Mouse (Mus musculus): Measurements from ENCODE around the gene Ptprg.
"Not testable (repeated sequence)": the region's sequence is repeated elsewhere in the genome, so short reads cannot be mapped to it uniquely, and the experiment has no call there.

Gene Ptprg

DNA sequence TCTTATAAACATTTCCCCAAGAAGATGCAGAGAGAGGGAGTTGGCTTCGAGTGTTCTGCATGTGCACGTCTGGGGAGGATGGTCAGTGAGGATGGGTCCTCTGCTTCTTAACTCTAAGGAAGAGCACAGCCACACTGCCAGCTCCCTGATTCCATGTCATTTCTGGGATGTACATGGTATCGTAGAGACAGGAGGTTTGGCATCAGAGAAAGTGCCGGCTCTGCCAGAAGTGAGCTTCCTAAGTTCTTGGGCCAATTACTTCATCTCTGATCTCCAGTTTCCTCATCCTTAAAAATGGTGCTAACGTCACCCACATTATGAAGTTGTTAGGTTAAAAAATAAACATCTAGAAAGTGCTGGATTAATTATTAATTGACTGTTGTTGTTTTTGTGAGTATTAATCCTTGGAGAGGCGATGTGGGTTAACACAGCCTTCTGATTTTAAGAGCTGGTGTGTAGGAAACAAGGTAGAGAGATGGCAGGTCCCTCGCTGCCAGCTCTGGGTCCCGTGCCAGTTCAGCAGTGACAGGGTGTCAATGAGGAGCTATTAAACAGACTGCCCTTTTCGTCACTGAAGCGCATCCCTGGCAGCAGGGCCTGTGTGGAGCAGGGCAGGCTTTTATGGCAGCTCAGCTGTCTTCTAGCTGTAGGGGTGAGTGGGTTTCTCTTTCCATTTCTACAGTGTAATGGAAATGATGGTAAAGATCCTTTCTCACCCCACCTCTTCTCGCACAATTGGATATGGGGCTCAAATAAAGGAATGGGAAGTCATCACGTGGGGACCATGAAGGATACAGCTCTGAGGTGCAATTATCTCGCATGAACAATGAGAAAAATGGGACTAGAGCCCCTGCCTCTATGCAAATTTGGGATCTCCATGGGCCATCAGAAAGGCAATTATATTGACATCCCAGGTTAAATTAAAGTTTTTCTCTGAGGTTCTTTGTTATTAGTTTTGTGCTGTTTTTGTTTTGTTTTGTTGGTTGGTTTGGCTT is 646.9 kb downstream of the Ptprg start:
- no peak for DNase-seq (ENCODE audit: low read depth, low spot score)

DNA sequence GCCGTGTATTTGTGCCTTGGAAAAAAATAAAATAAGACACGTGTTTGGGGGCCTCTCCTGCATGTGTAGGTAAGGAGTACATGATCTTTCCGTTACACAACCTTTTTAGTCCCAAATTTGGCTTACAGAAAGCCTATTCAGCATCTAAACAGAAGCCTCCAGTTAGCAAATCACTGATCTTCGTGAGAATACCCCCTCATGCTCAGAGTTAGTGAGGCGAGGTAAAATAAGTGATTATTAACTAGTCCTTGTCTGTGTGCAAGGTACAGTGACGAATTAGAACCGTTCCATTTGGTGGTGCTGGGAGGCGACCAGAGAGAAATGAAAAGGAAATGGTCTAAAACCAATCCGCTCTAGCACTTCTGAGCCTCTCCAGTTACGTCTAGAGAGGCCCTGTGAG is 648.9 kb downstream of the Ptprg start:
- DNase-seq (ENCODE audit: low read depth, low spot score), result no peak

DNA sequence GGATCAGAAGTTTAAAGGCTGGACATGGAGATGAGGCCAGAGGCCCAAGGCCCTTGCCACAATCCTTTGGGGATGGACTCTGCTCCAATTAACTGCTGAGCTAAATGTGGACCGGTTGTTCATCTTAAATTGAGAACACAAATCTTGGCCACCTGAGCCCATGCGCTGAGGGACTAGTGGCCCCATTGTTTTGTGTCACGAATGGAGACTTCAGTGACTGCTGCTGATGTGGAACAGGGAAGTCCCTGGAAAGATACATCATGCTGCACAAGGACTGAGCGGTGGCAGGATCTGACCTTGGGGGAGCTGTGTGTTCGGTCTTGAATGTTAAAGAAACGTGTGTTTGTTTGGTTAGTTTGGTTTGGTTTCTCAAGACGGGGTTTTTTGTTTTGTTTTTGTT is 649.7 kb downstream of the Ptprg start:
- DNase-seq (ENCODE audit: low read depth, low spot score), result no peak

DNA sequence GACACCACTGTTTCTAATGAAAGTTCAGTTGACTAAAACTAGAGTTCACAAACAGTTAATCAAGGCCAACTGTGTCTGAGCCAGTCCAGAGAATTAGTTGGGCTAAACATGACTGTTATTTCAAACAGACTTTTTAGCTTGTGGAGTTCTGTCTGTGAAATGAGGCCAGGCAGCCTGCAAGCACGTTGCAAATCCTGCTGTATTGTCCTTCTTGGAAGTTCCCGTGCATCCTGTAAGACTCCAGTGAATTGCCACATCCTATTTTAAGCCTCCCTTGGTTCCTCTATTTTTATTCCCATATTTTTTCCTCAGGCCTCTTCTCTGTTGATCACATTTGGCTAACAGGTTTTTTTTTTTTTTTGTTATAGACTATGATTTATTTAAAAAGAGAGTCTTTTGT is 652.8 kb downstream of the Ptprg start:
- no peak for DNase-seq (ENCODE audit: low read depth, low spot score)

DNA sequence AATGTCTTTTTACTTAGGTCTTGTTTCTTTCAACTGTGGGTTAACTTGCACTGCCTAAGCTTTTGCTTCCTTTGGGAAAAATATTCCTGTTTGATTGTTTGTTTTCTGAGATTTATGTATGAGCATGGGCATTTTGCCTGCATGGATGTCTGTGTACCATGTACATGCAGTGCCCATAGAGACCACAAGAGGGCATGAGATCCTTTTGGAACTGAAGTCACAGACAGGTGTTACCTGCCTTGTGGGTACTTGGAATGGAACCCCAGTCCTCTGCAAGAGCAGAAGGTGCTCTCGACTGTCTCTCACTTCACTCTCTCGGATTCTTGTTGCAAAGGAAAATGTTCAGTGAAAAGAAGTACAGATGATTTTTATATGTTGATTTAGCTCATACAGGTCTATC is 655.2 kb downstream of the Ptprg start:
- DNase-seq (ENCODE audit: low read depth, low spot score), result no peak

DNA sequence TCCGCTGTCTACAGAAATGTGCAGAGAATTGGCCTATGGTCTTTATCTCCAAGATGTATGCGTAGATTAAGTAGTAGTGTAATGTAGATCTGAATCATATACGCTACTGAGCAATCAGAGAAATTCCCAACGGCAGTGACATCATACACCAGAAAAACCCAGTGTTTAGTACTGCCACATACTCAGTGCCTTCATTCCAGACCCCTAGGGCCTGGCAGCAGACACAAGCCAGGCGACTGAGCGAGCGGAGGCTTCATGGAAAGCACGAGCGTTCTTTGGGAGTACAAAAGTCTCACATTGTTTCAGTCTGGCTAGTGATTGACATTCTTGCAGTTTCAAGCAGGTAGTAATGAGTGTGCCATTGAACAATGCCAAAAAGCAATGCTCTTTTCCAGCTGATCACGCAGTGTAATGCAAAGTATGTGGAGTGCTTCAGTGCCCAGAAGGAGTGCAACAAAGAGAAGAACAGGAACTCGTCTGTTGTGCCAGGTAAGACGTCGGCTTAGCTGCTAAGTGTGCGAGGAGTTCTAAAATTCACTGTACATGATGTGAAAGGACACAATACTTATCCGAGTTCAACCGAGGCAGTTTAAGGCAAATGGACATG is 665.3 kb downstream of the Ptprg start:
- no peak for DNase-seq (ENCODE audit: low read depth, low spot score)

DNA sequence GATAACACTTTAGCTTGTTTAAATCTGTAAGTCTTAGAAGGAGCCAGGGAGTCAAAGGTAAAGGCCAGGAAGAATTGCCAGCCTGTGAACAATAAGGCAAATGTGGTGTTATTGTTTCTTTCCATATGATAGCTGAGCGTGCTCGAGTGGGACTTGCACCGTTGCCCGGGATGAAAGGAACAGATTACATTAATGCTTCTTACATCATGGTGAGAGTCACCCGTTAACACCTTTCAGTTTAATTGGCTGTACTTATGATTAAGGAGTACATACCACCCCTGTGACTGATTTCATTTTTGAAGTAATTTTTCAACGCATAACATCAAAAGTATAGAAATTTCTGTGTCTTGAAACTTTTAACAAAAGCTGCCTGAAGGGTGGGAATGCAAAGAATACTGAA is 666.5 kb downstream of the Ptprg start:
- no peak for DNase-seq (ENCODE audit: low read depth, low spot score)

DNA sequence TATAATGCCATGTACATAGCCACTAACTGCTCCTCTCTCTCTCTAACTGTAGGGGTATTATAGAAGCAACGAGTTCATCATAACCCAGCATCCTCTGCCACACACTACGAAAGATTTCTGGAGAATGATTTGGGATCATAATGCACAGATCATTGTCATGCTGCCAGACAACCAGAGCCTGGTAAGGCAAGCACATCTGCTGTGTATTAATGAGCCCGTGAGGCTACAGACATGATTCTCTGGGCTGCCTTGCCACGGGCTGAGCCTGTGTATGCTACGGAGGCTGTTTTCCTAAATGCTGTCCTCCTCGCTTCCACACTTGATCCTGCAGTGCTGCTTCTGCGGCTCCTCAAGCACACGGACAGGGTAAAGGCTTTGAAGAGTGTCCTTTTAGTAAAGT is 667.2 kb downstream of the Ptprg start:
- DNase-seq (ENCODE audit: low read depth, low spot score), result no peak

DNA sequence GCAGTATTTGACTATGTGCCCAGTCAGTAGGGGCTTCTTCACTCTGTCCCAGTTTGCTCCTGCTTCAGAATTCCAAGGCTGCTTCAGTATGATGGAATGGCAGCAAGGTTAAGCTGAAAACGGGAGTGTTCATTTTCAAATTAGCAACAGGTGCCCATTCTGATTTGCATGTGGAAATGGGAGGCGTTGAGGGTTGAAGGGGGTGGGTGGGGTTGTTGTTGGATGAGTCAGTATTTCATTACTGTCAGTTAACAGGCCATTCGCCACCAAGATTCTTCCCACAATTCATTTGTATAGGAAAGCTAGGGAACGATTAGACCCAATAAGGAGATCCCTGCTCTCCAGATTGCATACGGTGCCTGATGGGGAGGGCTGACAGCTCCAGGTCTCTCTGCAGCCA is 668.2 kb downstream of the Ptprg start:
- DNase-seq (ENCODE audit: low read depth, low spot score), result no peak

DNA sequence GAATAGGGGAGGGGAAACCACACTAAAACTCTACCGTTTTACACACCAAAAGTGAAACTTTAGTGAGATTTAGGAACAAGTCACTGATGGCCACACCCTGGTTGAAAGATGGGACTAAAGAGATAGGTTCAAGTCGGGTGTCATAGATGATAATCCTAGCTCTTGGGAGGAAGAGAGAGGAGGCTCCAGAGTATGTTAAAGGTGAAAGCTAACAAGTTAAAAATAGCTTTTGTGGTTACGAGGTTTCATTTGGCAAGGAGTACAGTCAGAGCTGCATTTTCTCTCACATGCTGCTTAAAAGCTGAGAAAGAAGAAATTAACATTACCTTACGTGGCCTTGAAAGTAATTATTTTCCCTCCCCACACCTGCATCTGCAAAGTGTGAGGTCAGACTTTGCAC is 690.4 kb downstream of the Ptprg start:
- DNase-seq (ENCODE audit: low read depth, low spot score), result no peak

DNA sequence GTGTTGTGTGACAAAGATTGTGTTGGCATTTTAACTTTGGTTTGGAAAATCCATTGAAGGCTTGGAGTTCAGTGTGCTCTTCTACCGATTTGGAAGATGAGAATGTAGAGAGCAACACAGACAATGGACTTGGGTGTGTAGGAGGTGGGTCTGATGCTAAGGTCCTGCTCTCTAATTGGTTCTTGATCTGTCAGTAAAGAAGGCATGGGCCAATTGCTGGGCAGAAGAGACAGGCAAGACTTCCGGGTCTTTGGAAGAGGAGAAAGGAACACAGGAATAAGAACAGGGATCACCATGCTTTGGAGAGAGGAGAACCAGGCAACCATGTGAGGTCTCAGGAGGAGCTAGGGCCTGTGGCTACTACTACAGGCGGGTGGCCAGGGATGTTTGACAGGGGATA is 722.7 kb downstream of the Ptprg start:
- no peak for DNase-seq (ENCODE audit: low read depth, low spot score)

DNA sequence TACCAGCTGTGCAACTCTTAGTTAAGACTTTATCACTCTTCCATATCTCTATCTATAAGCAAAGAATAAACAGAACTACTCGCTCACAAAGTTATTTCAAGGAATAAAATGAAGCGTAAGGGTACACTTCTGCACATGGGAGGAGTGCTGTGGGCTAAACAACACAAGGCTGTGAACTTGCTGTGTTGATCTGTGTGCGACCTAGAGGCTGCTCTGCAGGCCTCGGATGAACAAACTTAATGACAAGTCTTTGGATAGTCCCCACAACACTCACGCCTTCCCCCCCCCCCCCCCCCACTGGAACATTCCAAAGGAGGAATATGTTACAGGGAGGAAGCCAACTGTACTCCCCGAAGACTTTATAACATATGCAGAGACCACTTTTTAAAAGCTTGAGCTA is 730.3 kb downstream of the Ptprg start, which contains the start of gene Gm49355:
Gm49355 (plus strand) TSS at position 336 of the 400 bp plus-strand sequence.
- no peak for DNase-seq (ENCODE audit: low read depth, low spot score)

DNA sequence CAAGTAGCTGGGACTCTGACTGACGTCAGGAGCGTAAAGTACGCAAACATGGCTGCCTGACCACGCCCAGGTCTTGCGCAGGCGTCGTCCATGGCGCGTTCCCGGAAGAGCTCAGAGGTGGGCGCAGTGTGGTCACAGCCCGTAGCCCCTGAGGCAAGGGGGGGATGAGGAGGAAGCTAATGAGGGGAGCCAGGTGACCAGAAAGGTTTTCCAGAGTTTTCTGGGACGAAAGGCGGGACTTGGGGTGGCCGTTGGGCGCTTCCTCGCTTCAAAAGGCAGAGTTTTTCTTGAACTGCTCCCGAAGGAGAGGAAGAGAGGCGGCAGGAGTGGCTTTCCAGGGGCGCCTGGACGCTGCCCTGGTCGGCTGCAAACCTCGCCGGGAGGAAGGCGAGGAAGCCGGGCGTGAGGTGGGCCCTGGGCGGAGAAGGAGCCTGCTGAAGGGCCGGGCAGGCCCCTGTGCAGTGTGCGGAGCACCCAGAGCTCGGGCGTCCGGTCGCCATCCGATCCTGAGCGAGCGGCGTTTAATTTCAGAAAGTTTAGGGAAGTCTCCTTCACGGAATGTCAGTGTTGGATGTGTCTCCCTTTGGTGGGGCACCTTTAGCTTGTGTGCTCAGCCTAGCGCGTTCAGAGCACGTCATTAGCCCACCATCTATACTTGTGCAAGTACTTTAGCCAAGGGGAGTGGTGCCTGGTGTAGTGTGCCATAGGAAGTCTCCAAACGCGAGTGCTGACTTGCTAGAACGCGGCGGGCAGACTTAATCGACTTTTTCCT is 731.0 kb downstream of the Ptprg start, which contains the start of gene 3830406C13Rik:
3830406C13Rik (plus strand) TSS at position 33 of the 772 bp plus-strand sequence.
- peak; percentile 78 for DNase-seq (ENCODE audit: low read depth, low spot score)

DNA sequence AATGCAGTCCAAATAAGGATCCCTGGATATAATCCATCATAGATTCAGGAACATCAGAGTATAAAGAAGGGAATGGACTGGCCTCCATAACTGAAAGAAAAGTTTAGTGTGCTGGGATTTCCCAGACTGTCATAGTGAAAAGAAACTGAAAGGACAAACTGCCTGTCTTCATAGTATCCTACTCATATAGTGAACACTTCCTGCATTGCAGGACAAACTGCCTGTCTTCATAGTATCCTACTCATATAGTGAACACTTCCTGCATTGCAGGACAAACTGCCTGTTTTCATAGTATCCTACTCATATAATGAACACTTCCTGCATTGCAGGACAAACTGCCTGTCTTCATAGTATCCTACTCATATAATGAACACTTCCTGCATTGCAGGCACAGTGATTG is 736.4 kb downstream of the Ptprg start:
- not testable (repeated sequence) for DNase-seq (ENCODE audit: low read depth, low spot score)

All from retina, postnatal 7 days (tissue).